Mouse (Mus musculus): Measurements from ENCODE around the gene Pde2a.

DNA sequence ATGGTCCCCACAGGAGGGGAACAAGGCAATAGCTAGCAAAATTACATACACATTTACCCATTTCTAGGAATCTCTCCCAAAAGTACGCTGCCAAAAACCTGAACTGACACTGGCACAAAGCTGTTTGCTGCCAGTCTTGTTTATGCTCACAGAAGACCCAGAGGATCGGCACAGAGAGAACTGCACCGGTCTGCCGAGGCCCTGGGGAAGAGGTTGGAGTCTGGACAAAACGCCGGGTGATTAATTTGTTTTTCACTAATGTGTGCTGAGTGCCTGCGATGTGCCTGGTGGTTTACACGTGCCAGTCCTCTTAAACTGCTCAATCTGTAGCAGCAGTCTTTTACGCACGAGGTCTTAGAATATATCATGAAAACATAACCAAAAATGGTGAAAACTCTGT, 113.6 kb downstream of the Pde2a start:
- TF ChIP-seq MAX (IDR thresholded peaks at IDR 0.05; ENCODE audit: low read depth) (no peak), POLR2A (IDR thresholded peaks at IDR 0.05; ENCODE audit: insufficient read length, low read depth) (no peak), CEBPB (IDR thresholded peaks at IDR 0.05; ENCODE audit: insufficient read depth, poor library complexity, severe bottlenecking) (no peak), USF1 (IDR thresholded peaks at IDR 0.05; ENCODE audit: low read depth) (no peak), TCF12 (IDR thresholded peaks at IDR 0.05; ENCODE audit: insufficient read depth, poor library complexity, severe bottlenecking) (no peak), E2F4 (IDR thresholded peaks at IDR 0.05; ENCODE audit: insufficient read depth) (no peak), MYOD1 (IDR thresholded peaks at IDR 0.05; ENCODE audit: control insufficient read depth in 1 of 3, insufficient read length in 2 of 3, low read depth in 2 of 3) (no peak), REST (IDR thresholded peaks at IDR 0.05; ENCODE audit: insufficient read depth, insufficient read length) (no peak)

Measured in myocyte (in vitro differentiated cells).